Mouse (Mus musculus): ENCODE measurements at regions not wholly inside any gene's neighbourhood (a gene's known extent, or its start where the extent isn't known, plus 50 kb on each side); places are given as distances from the start of the nearest gene placed in this dataset.

GRCm38 (mm10) chr15:36380461-36381227 lies 626.9 kb downstream of the Zfp706 start:
- no peak for DNase-seq (ENCODE audit: low spot score)

GRCm38 (mm10) chr15:36378640-36379039 lies 628.9 kb downstream of the Zfp706 start:
- no peak for DNase-seq (ENCODE audit: low spot score)

DNA sequence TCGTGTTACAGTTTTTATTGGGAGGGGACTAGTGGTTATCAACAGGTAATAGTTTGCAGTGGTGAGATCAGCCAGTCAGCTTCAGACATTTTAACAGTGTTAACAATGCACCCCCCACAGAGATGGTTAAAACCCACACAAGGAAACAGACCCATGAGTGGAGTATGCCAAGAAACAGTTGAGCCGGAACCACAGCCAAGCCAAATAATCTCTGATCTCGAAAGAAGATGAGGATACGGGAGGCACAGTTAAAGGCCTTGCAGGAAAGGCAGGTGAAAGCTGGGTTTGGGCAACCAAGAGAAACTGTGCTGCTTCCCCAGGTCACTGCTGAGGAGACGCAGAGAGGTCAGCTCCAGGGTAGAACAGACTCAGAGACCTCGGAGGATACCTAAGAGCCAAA lies 631.0 kb downstream of the Zfp706 start:
- no peak for DNase-seq (ENCODE audit: low spot score)

DNA sequence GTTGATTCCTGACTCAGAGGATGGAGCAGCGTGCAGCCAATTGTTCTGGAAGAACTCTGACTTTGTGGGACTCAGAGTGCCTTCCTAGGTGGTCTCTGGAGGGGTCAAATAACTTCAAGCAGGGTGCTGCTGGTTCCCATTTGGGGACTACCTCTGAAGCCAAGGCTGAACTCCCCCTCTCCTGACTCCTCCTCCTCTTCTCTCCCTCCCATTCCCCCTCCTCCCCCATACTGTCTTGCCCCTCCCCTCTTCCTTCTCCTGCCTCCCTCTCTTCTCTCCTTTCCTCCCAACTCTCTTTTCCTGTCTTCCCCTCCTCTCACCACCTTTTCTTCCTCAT lies 632.1 kb downstream of the Zfp706 start:
- DNase-seq (ENCODE audit: low spot score): no peak

DNA sequence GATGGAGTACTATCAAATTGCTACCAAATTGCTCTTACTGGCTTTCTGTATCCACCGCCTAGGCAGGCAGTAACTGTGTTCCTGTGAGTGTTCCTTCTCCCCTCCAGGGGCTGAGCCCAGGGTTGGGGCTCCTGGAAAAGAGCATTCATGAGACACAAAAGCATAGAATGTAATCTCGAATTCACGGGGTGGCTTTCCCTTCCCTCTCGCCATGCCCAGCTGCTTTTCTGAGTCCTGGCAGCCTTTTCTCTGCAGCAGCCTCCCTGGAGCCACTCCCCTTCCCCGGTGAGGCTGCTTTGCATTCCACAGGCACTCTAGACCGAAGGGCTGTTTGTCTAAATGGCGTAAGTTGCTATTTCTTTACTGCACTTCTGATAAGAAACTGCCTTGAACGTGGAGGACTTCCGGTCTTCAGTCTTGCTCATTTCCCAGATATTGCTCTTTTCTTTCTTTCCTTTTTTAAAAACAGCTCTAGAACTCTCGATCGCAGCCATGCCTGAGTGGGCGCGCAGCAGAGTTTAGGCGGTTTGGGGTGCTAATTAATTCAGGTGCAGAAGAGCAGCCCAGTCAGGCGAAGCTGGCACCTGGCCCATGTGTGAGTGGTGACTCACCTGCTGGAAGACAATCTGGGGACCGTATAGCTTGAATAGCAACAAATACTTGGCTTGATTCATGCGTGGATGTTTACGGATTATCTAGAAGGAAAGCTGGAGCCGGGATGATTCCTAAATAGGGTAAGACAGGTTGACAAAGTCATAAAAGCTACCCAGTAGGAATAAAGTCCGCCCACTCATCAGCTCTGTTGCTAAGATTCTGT lies 632.6 kb downstream of the Zfp706 start:
- peak; percentile 54 for DNase-seq (ENCODE audit: low spot score)

DNA sequence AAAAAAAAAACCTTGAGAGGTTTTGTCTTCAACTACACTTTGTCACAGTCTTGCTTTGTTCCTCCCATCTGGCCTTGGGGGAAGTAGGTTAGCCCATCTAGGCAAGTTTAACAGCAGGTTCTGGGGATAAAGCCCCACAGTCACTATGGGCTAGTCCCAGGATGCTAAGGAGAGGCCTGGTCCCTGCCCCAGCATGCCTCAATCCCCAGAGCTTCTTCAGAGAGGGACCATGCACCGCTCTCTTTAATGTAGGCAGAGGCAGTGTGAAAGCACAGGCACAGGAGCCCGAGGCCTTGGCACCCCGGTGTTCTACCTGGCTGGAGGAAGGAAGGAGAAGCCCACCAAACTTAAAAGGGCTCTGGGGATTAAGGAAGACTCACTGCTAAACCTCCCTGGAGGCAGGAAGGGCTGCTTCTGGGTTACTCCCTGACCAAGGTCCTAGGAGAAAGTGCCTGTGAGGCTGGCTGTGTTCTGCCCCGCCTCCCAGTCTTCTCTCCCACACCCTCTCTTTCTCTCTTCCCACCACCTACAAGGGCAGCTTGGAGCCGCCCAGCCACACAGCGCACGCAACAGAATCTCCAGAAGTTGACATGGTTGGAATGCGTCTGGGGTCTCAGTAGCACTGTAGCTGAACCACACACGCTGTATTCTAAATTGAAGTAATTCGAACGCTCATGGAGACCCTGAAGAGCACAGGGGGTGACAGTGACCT lies 633.5 kb downstream of the Zfp706 start:
- peak; percentile 60 for DNase-seq (ENCODE audit: low spot score)

GRCm38 (mm10) chr15:36373481-36373880 lies 634.1 kb downstream of the Zfp706 start:
- peak; percentile 63 for DNase-seq (ENCODE audit: low spot score)

DNA sequence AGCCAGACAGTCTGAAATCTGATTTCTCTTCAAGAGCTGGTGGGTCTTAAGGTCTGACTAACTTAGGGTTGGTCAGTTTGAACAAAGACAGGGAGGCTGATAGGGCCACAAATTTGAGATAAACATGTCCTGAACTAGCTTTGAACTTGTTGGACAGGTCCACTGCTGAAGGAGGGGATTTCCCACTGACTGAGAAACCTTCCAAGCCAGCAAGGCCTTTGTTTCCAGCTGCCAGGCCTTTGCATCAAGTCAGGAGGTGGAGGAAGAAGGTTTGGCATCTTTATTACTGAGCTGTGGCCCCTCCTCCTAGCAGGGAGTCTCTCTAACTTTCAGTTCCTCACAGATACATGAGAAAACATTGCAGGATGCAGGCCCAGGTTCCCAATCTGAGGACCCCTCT lies 636.2 kb downstream of the Zfp706 start:
- peak; percentile 53 for DNase-seq (ENCODE audit: low spot score)

DNA sequence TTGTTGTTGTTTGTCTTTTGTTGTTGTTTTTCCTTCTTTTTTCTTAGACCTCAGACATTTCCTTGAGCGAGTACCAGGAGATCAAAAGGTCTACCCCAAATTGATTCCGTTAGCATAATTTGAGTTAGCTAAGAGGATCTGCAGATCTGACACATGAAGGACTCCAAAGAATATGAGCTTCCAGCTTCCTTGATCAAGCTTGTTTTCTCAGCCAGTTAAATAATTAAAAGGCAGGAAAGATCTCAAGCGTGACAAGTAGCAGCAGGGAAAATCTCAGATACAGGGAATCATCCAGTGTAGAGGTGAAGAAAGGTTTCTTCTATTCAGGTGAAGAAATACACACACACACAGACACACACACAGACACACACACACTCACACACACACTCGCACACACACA lies 636.7 kb downstream of the Zfp706 start:
- no peak for DNase-seq (ENCODE audit: low spot score)

DNA sequence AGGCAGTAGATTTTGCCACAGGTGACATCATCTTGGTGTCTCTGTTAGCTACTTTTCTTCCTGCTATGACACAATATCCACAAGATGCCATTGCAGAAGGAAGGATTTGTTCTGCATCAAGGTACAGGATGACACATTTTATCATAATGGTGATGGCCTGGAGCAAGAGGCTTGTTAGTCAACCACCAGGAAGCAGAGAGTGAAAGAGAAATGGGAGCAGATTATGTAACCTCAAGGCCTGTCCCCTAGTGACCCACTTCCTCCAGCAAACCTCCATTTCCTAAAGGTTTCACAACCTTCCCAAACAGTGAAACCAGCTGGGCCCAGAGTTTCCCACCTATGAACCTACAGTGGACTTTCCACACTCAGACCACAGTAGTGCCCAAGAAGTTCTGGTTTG lies 640.3 kb downstream of the Zfp706 start:
- DNase-seq (ENCODE audit: low spot score): no peak

GRCm38 (mm10) chr15:36364757-36365156 lies 642.8 kb downstream of the Zfp706 start:
- DNase-seq (ENCODE audit: low spot score): no peak

DNA sequence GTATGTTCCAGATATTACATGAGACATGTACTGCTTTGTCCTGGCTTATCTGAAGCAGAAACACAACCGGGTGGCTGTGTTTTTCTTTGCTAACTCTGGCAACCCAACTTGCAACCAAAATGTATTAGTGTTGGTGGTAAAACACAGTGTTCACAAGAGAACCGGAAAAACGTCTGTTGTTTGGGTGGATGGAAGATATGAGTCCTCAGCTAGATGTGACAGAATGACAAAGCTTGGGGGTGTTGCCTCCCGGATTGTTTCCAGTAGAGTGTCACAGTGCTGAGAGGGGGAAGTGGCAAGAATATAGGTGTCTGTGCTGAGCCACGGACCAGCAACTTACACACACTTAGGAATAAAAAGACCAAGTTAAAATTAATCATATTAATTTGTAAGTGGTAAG lies 643.5 kb downstream of the Zfp706 start:
- no peak for DNase-seq (ENCODE audit: low spot score)

- no peak for DNase-seq (ENCODE audit: low spot score)
Measured at GRCm38 (mm10) chr15:36362911-36363565, 644.5 kb downstream of the Zfp706 start.

- DNase-seq (ENCODE audit: low spot score): no peak
Measured at GRCm38 (mm10) chr15:36361522-36362148, 645.9 kb downstream of the Zfp706 start.

GRCm38 (mm10) chr15:36360694-36361521 lies 646.7 kb downstream of the Zfp706 start:
- DNase-seq (ENCODE audit: low spot score): peak; percentile 12

GRCm38 (mm10) chr15:36355851-36356250 lies 651.7 kb downstream of the Zfp706 start:
- DNase-seq (ENCODE audit: low spot score): no peak

- DNase-seq (ENCODE audit: low spot score): no peak
Measured at GRCm38 (mm10) chr15:36354545-36354944, 653.0 kb downstream of the Zfp706 start.

DNA sequence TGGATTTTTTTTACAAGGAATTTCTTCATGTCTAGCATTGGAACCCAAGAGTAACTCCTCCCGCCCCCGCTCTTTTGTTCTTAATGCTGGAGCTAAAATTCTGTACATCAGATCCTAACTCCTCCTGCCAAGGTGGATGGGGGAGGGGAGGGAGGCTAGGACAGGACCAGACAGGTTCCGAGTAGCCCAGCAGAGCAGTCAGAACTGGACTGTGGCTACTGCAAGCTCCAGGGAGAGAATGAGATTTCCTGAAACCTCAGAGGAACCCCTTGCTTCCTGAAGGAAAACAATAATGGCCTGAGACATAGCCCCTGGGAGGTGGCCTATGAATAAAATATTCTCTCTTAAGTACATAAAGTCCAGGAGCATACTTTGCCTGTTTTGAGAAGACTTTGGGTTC lies 653.8 kb downstream of the Zfp706 start:
- DNase-seq (ENCODE audit: low spot score): no peak

DNA sequence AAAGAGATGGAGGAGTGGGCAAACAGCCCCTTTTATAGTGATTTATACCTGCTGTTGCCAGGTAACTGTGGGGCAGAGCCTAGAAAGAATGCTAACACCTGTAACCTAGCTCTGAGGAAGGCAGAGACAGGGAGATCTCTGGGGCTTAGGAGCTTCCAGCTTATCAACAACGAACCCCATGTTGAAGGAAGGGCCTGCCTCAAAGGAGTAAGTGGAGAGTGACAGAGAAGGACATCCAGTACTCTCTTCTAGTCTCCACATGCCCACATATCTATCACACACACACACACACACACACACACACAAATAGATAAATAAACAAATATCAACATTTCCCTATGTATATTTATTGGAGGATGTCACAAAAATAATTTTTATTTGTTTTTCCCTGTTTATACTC lies 654.6 kb downstream of the Zfp706 start:
- no peak for DNase-seq (ENCODE audit: low spot score)

- no peak for DNase-seq (ENCODE audit: low spot score)
Measured at GRCm38 (mm10) chr15:36351693-36352092, 655.9 kb downstream of the Zfp706 start.

DNA sequence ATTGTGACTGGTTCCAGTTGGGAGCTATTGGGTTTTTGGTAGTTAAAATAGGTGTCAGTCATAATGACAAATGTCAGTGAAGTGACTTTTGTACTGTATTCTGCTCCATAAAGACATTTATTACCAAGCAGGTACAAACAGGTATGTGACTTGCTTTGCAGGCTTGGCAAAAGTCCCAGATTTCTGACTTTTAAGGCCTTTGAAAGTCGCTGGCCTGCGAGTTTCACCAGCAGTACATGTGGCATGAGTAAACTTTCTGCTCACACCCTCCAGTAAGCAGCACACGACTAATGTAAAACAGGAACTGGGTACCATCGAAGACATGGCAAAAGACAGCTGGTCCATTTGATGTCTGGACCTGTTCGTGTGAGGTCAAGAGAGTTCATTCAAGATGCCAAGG lies 659.2 kb downstream of the Zfp706 start:
- DNase-seq (ENCODE audit: low spot score): no peak
